Mouse (Mus musculus) forebrain, postnatal 0 days (tissue): ENCODE measurements at regions not wholly inside any gene's neighbourhood (a gene's known extent, or its start where the extent isn't known, plus 50 kb on each side); places are given as distances from the start of the nearest gene placed in this dataset.

ENCODE experiments used
- ATAC-seq: fragments of 200-750 bp; cut with Nextera tagmentation; 2 replicates; pipeline ENCODE4 v1.8.0; 2017; ENCODE audit warnings: mild to moderate bottlenecking, moderate library complexity
- DNase-seq: peaks from one replicate; pipeline ENCODE4 v3.0.0-alpha.2; 2015
- H3K27ac ChIP-seq: fragments of 300-500 bp; sonication (generic); 2 replicates; pipeline ENCODE4 v1.5.1; 2014; ENCODE audit warnings: low read depth, mild to moderate bottlenecking, antibody characterized with exemption, low read length, moderate library complexity, mixed read lengths
- H3K27me3 ChIP-seq: fragments of 300-500 bp; sonication (generic); 2 replicates; pipeline ENCODE4 v1.6.1; 2014; ENCODE audit warnings: mild to moderate bottlenecking, low read length, mixed read lengths; ENCODE audit not compliant: insufficient read depth
- H3K36me3 ChIP-seq: fragments of 300-500 bp; sonication (generic); 2 replicates; pipeline ENCODE4 v1.6.1; 2014; ENCODE audit warnings: mild to moderate bottlenecking, moderate library complexity; ENCODE audit not compliant: insufficient read depth
- H3K4me1 ChIP-seq: fragments of 300-500 bp; sonication (generic); 2 replicates; pipeline ENCODE4 v1.6.1; 2014; ENCODE audit warnings: antibody characterized with exemption; ENCODE audit not compliant: insufficient read depth
- H3K4me2 ChIP-seq: fragments of 300-500 bp; sonication (generic); 2 replicates; pipeline ENCODE4 v1.6.1; 2014; ENCODE audit warnings: low read depth, mild to moderate bottlenecking, moderate library complexity
- H3K4me3 ChIP-seq: fragments of 300-500 bp; sonication (generic); 2 replicates; pipeline ENCODE4 v1.5.1; 2014; ENCODE audit warnings: low read depth, low read length, mixed read lengths
- H3K9ac ChIP-seq: fragments of 300-500 bp; sonication (generic); 2 replicates; pipeline ENCODE4 v1.6.1; 2014; ENCODE audit warnings: mild to moderate bottlenecking
- H3K9me3 ChIP-seq: fragments of 300-500 bp; sonication (generic); 2 replicates; pipeline ENCODE4 v1.6.1; 2016; ENCODE audit warnings: low read length
- CTCF ChIP-seq: sonication (generic); IDR thresholded peaks from 2 replicates; pipeline ENCODE4 v1.5.1; 2016; ENCODE audit warnings: antibody characterized with exemption, control low read depth, low read depth
- WGBS: fragments of 180-500 bp; shearing (Covaris S2); extraction: QIAGEN DNeasy Blood & Tissue Kit; methylation state at CpG from one replicate; pipeline ENCODE4 v1.1.7; 2014; 5-methylcytosine and 5-hydroxymethylcytosine counted together

DNA sequence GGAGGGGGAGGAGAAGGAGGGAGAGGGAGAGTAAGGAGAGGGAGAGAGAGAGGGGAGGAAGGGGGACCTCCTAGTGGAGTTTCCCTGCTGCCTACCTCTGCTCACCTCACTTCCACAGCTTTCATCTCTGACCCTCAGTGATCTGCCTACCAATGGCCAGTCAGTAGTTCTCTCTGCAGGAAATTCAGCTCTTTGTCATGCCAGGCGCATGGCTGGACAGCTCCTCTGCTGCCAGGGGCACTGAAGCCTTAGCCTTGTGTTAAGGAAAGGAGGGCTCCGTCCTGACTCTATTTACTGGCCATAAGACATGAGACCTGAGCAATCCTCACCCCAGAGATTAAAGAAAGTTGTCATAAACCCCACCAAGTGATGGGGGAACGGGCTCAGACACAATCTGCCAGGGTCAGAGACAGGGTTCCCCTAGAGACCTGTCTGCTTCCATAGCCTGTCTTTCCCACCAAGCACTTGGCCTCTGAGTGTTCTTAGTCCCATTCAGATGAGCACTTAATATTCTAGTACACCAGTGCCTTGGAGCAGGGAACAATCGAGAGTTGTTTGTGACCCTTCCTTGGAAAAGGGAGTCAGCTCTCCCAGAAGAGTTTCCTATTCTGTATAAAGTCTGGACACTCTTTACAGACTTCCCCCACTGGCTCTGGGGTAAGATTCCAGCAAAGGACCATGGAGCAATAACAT is 65.9 kb upstream of the Ppp2r5a start:
- Histone ChIP-seq H3K9me3 (no peaks in the 10 kb centered on the region), H3K9ac (no peak overlapping the region), H3K27ac (0 out of 2 replicates have a peak overlapping the region, but pooled peaks have one; percentile 37), H3K27me3 (no peaks in the 10 kb centered on the region), H3K4me2 (no peak overlapping the region), H3K4me1 (no peaks in the 10 kb centered on the region), H3K4me3 (no peak overlapping the region), H3K36me3 (no peaks in the 10 kb centered on the region)
- no peak for DNase-seq
- ATAC-seq, result peak; percentile 74
- TF ChIP-seq CTCF, result no peak
- WGBS, result 44% methylated on average over 4 of the region's 4 CpGs

DNA sequence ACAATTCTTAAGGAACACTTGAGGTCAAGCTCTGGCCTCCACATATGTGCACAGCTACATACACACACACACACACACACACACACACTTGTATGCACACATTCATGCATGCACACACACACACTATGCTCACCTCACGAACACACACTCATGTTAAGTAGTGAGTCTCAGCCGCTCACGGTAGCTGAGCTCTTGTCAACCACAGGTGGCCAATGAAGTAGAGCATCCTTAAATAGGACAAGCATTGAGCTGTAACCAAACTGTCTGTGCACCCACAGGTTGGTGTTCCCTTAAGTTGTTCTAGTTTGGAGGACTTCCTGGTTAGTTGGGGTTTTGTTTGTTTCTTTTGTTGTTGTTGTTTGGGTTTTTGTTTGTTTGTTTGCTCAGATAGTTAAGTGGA is 63.2 kb upstream of the Ppp2r5a start:
- TF ChIP-seq CTCF, result no peak
- H3K27ac ChIP-seq, result no peak overlapping the region
- H3K9me3 ChIP-seq, result no peaks in the 10 kb centered on the region
- H3K36me3 ChIP-seq, result no peaks in the 10 kb centered on the region
- 0 out of 2 replicates have a peak, but pooled peaks cover 9% of the 10 kb centered on the region for H3K4me1 ChIP-seq
- DNase-seq (no peak), ATAC-seq (no peak)
- H3K27me3 ChIP-seq, result no peaks in the 10 kb centered on the region
- no peak overlapping the region for H3K4me2 ChIP-seq
- no peak overlapping the region for H3K4me3 ChIP-seq
- H3K9ac ChIP-seq, result no peak overlapping the region
- 91% methylated on average over 3 of the region's 3 CpGs for WGBS

DNA sequence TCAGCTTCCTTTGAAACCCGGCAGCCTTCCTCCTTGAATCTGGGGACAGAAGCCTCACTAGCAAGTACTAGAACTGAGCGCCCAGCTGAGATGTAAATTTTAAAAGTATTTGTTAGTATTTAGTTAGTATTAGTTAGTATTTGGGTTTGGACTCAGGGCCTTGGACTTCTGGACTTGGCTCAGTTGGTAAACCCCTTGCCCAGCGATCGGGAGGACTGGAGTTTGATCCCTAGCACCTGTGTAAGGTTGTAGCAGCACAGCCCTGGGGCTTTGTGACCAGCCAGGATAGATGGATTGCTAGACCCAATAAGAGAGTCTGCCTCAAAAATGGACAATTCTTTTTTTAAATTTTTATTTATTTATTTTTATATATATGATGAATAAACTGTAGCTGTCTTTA is 62.7 kb upstream of the Ppp2r5a start:
- no peak for TF ChIP-seq CTCF
- Histone ChIP-seq H3K4me2 (no peak overlapping the region), H3K27me3 (no peaks in the 10 kb centered on the region), H3K27ac (no peak overlapping the region), H3K9me3 (no peaks in the 10 kb centered on the region), H3K4me3 (no peak overlapping the region), H3K9ac (no peak overlapping the region), H3K4me1 (0 out of 2 replicates have a peak, but pooled peaks cover 9% of the 10 kb centered on the region), H3K36me3 (no peaks in the 10 kb centered on the region)
- no peak for DNase-seq
- 87% methylated on average over 4 of the region's 4 CpGs for WGBS
- no peak for ATAC-seq

DNA sequence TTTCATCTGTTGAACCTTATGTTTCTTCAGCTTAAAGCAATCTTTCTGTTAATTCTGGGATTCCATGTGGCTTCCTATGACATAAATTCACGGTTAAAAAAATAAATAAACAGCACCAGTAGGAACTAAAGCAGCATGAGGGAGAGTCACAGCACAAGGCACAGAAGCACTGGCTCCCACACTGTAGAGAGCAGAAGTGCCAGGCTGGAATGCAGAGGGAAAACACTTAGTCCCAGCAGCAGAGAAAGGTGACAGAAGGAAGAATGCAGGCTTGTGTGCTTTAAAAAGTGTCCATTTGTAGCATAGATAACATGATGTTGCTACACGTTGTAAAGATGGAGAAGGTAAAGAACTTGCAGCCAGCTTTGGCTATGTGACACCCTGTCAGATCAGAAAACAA is 62.1 kb upstream of the Ppp2r5a start:
- Histone ChIP-seq H3K27ac (no peak overlapping the region), H3K9ac (no peak overlapping the region), H3K4me2 (no peak overlapping the region), H3K4me3 (no peak overlapping the region), H3K9me3 (no peaks in the 10 kb centered on the region), H3K27me3 (no peaks in the 10 kb centered on the region), H3K4me1 (0 out of 2 replicates have a peak, but pooled peaks cover 9% of the 10 kb centered on the region), H3K36me3 (no peaks in the 10 kb centered on the region)
- ATAC-seq, result no peak
- no peak for DNase-seq
- WGBS, result 58% methylated on average over 2 of the region's 2 CpGs
- no peak for TF ChIP-seq CTCF

DNA sequence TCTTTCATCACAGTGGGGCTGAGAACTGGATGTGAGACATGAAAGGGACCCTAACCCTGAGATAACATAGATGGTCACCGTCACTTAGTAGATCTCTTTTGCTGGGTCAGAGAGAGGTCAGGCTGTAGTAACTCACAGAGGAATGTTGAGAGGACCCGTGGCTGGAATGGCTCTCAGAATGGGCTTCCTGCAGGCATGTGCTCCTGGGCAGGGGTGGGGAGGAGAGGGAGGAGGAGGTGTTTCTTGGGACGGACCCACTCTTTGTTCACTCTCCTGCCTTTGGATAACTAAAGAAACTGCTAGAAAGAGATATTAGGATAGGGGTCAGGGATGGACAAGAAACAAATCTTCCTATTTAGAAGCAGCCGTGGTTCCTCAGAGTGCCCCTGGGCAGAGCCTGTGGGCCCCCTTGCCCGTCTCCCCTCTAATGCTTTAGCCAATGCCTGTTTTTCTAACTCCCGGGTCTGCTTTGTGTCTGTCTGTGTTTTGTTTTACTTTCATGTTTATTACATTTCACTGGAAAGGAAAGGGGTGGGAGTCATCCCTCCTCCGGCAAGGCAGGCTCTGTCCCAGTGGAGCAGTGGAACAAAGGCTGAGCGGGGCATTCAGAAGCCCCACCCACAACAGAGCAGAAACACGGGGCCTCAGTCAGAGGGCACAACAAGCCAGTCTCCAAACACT is 58.9 kb upstream of the Ppp2r5a start:
- WGBS, result 15% methylated on average over 9 of the region's 9 CpGs
- Histone ChIP-seq H3K4me3 (no peak overlapping the region), H3K27ac (no peak overlapping the region)

DNA sequence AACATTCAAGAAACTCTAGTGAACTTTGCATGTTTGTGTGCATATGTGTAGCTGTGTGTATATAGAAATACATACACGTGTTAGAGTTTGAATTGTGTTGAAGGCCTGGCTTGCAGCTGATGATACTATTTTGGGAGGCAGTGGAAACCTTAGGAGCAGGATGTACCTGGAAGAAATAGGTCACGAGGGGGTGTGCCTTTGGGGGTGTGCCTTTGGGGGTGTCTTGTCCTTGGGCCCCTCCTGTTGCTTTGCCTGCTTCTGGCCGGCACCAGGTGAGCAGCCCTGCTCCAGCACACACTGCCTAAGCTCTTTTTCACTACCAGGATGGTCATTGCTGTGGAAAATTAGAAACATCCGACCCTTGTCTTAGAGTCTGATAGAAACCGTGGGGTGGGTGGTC is 56.0 kb upstream of the Ppp2r5a start:
- no peak for TF ChIP-seq CTCF
- DNase-seq (no peak), ATAC-seq (no peak)
- Histone ChIP-seq H3K9me3 (no peaks in the 10 kb centered on the region), H3K27me3 (no peaks in the 10 kb centered on the region), H3K4me3 (no peak overlapping the region), H3K36me3 (no peaks in the 10 kb centered on the region), H3K4me2 (no peak overlapping the region), H3K4me1 (0 out of 2 replicates have a peak, but pooled peaks cover 9% of the 10 kb centered on the region), H3K27ac (no peak overlapping the region), H3K9ac (no peak overlapping the region)
- 81% methylated on average over 5 of the region's 5 CpGs for WGBS

More for the DNA sequence above, 58.9 kb upstream of the Ppp2r5a start:
- Histone ChIP-seq H3K27me3 (no peaks in the 10 kb centered on the region), H3K9me3 (no peaks in the 10 kb centered on the region), H3K4me2 (peak overlapping the region; percentile 2; the same call in 1 of the 2 replicates), H3K9ac (no peak overlapping the region), H3K4me1 (0 out of 2 replicates have a peak, but pooled peaks cover 9% of the 10 kb centered on the region), H3K36me3 (no peaks in the 10 kb centered on the region)
- ATAC-seq, result peak; percentile 58; the same call in 1 of the 2 replicates
- no peak for DNase-seq
- no peak for TF ChIP-seq CTCF

DNA sequence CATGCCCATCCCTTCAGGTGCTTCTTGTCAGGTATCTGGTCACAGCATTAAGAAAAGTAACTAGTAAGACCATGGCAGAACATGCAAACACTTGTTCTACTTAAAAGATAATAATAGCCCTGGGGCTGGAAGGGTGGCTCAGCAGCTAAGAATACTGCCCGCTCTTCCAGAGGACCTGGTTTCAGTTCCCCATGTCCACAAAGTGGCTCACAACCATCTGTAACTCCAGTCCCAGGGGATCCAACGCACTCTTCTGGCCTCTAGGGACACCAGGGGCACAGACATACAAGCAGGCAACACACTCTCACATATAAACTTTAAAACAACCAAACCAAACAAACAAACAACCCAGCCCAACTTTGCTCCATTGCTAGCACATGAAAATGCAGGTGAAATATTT is 55.2 kb upstream of the Ppp2r5a start:
- no peak overlapping the region for H3K9ac ChIP-seq
- no peak overlapping the region for H3K4me3 ChIP-seq
- TF ChIP-seq CTCF, result no peak
- 86% methylated on average over 2 of the region's 2 CpGs for WGBS
- H3K4me1 ChIP-seq, result 0 out of 2 replicates have a peak, but pooled peaks cover 9% of the 10 kb centered on the region
- no peak overlapping the region for H3K4me2 ChIP-seq
- H3K9me3 ChIP-seq, result no peaks in the 10 kb centered on the region
- ATAC-seq, result no peak
- no peak overlapping the region for H3K27ac ChIP-seq
- no peaks in the 10 kb centered on the region for H3K36me3 ChIP-seq
- no peak for DNase-seq
- H3K27me3 ChIP-seq, result no peaks in the 10 kb centered on the region
